Mouse (Mus musculus) frontal cortex, adult 2 months (tissue): ENCODE data around the gene Dnase1l1. TPM values are rescaled to one million over a fixed set of nuclear protein-coding genes. Genes with fewer than 3 reads are reported as not detected.

Experiments
- DNase-seq, 2 experiments: peaks; one replicate each; pipeline ENCODE4 v3.0.0; 2022; ENCODE audit warnings: low spot score in 1 of 2; ENCODE audit errors: extremely low spot score in 1 of 2
- polyA plus RNA-seq: library from polyadenylated mRNA; depleted of rRNA; stranded (reverse); fragments of >200 nt; gene quantifications from 2 replicates; pipeline ENCODE4 v1.2.3, GENCODE M21; 2012; rRNA removed

Gene Dnase1l1
- 3.7 and 4.8 TPM in 2 replicates for polyA plus RNA-seq

GRCm38 (mm10) chrX:74281732-74282394 lies at the start of gene Dnase1l1, which contains the start of gene Taz:
Dnase1l1 (minus strand) TSS chrX:74282337.
Taz (plus strand) TSS chrX:74281912.
- peak; percentile 22 to 57 for DNase-seq

- no peak for DNase-seq
These were observed 48.2 kb upstream of the Dnase1l1 start for GRCm38 (mm10) chrX:74330166-74330930.

GRCm38 (mm10) chrX:74329215-74329671 lies 47.1 kb upstream of the Dnase1l1 start:
- no peak for DNase-seq

- DNase-seq, result peak in 1 of 2 experiments; percentile 53
These were observed 46.6 kb upstream of the Dnase1l1 start, which contains the start of gene Plxna3 for GRCm38 (mm10) chrX:74328725-74329161. Plxna3 (plus strand) TSS chrX:74329066.

- peak; percentile 81 to 86 for DNase-seq
These were observed 30.7 kb upstream of the Dnase1l1 start, which contains the start of gene Fam50a for GRCm38 (mm10) chrX:74312540-74313464. Fam50a (plus strand) TSS chrX:74313033.

- peak; percentile 20 to 72 for DNase-seq
These were observed 22.9 kb upstream of the Dnase1l1 start, which contains the start of gene Gdi1 for GRCm38 (mm10) chrX:74304867-74305700. Gdi1 (plus strand) TSS chrX:74304998.

GRCm38 (mm10) chrX:74299721-74300120 lies 17.6 kb upstream of the Dnase1l1 start:
- no peak for DNase-seq

GRCm38 (mm10) chrX:74298348-74298747 lies 16.2 kb upstream of the Dnase1l1 start:
- DNase-seq, result no peak

- DNase-seq, result peak; percentile 92 to 93
These were observed 14.7 kb upstream of the Dnase1l1 start, which contains the start of gene Atp6ap1 for GRCm38 (mm10) chrX:74296538-74297448. Atp6ap1 (plus strand) TSS chrX:74297097.

GRCm38 (mm10) chrX:74293431-74293830 lies 11.3 kb upstream of the Dnase1l1 start:
- no peak for DNase-seq

- no peak for DNase-seq
These were observed 928 bp upstream of the Dnase1l1 start for GRCm38 (mm10) chrX:74283092-74283437.

GRCm38 (mm10) chrX:74282395-74283091 lies 406 bp upstream of the Dnase1l1 start:
- peak; percentile 77 to 89 for DNase-seq

GRCm38 (mm10) chrX:74281041-74281731 lies 951 bp downstream of the Dnase1l1 start:
- DNase-seq, result no peak

- no peak for DNase-seq
These were observed 4.2 kb downstream of the Dnase1l1 start for GRCm38 (mm10) chrX:74277916-74278315.

- no peak for DNase-seq
These were observed 8.5 kb downstream of the Dnase1l1 start for GRCm38 (mm10) chrX:74273422-74274322.

GRCm38 (mm10) chrX:74270902-74271551 lies 11.1 kb downstream of the Dnase1l1 start:
- DNase-seq, result no peak
